Mouse (Mus musculus) spleen, adult 18-20 months (tissue): Measurements from ENCODE around the gene Tmem184a.
A peak's percentile ranks its signal among the peaks of the same experiment; 100 is the strongest.

Experiments
- DNase-seq, 2 experiments: peaks; one replicate each; pipeline ENCODE4 v3.0.0; 2022; ENCODE audit warnings: mixed read lengths in 2 of 2

Tmem184a gene

DNA sequence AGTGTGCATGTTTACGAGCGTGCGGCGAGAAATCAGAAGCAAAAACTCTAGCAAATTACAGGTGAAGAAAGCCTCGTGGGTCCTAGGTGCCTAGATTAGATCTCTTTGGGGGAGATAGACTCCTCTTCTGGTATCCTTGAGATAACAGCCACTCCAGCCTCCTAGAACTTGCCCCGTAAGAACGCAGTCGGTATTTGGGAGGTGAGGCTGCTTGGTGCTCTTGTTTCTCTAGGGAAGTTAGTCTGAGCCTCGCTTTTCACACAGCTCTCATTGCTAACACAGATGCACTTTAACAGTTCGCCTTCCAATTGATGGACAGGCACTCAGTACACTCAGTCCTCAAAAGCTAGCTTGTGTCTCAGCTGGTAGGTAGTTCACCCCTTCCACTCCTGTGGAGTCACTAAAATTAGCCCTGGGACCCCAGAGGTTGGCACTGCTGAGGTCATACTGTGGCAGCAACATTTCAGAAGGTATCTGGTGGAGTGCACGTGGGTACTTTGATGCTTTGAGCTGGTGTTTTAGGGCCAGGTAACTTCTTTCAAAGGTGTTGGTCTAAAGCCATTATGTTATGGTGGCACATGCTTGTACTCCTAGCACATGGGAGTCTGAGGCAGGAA, 27.4 kb downstream of the Tmem184a start:
- DNase-seq: no peak

- DNase-seq: peak; percentile 98 to 100
These were observed 28.2 kb downstream of the Tmem184a start, which contains the start of gene Mafk for GRCm38 (mm10) chr5:139791227-139792158. Mafk (plus strand) TSS chr5:139791513.

GRCm38 (mm10) chr5:139789466-139789865, 30.3 kb downstream of the Tmem184a start:
- no peak for DNase-seq

- DNase-seq: peak in 1 of 2 experiments; percentile 35
These were observed 38.3 kb downstream of the Tmem184a start for GRCm38 (mm10) chr5:139781406-139781805.

DNA sequence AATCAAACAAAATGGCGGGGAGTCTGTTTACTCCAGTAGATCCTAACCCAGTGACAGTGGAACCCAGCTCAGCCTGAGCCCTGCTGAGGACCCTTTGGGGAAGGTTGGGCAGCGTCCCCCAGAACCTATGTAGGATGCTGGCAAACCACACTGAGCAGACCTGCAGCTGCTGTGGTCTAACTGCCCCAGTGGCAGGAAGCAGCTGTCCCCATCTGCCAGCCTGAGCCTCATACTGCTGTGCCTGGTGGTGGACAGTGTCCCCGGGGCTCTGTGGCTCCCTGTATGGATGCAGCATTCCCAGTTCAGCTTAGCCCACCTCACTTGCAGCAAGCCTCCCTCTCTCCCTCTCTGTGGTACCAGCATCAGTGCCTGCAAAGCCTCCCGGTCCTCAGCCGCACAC, 42.8 kb downstream of the Tmem184a start:
- no peak for DNase-seq

DNA sequence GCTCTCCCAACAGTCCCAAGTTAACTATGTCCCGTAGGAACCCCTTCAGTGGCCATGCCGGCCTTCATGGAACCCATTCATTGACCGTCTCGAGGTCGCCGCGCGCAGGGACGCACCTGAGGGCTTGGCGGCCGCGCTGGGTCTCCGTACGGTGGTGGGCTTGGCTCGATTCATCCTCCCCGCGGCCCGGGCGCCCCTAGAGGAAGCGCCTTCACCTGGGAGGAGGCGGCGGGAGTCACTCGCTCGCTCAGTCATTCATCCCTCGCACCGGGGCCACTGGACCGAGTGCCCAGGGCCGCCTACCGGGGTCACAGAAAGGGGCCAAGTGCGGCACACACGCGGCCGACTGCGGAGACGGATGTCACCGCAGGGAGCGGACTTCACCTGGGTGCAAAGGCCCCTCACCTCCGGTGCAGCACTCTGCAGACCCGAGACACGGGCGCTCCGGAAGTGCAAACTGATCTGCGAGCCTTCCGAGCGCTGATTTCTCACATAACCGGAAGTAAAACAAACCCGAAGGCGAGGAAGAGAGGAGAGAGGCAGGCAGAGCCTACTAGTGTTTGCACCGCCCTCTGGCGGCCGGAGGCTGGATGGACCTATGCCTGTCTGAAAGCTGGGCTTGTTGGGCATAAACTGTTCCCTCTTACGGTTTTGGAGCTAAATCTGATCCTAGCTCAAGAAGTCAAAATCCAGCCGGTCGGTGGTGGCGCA, 44.3 kb downstream of the Tmem184a start, which contains the start of gene Ints1:
TSS of gene Ints1 (minus strand) at position 459 of the 711 bp plus-strand sequence.
- peak; percentile 87 to 95 for DNase-seq

GRCm38 (mm10) chr5:139768216-139768615, 51.5 kb downstream of the Tmem184a start:
- DNase-seq: no peak

- peak in 1 of 2 experiments; percentile 32 for DNase-seq
These were observed 55.4 kb downstream of the Tmem184a start for GRCm38 (mm10) chr5:139764296-139764695.

DNA sequence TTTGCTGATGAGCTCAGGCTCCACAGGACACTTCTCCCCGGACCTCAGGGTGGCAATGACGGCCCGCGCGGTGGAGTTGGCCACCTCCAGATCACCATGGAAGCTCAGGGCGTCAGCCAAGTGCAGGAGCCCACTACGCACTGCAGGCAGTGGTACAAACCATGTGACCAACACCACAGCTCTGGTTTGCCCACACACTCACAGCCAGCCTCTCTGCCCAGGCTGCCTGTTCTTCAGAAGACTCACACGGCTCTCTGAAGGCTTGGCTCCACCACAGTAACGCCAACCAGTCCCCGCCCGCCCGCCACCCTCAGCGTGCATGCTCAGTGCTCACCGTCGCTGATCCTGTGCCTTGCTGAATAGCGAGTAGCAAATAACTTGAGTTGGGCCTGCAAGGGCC, 61.6 kb downstream of the Tmem184a start:
- no peak for DNase-seq

GRCm38 (mm10) chr5:139756586-139756985, 63.1 kb downstream of the Tmem184a start:
- DNase-seq: no peak

DNA sequence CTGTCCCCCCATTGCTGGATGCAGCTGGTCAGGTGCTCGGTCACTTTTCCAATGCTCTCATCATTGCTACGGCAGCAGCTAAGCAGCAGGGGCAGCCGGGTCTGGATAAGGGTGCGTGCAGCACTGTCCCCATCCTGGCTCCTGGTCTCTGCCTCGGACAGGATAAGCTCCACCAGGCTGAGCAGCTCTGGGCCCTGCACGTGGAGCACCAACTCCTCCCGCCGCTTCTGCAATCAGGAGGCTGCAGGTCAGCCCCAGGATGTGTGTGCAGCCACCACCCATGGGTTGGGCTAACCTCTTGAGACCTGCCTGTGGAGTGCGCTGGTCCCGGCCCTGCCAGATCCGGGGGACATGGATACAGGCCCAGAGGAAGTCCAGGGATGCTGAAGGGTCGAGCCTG, 63.6 kb downstream of the Tmem184a start:
- no peak for DNase-seq

DNA sequence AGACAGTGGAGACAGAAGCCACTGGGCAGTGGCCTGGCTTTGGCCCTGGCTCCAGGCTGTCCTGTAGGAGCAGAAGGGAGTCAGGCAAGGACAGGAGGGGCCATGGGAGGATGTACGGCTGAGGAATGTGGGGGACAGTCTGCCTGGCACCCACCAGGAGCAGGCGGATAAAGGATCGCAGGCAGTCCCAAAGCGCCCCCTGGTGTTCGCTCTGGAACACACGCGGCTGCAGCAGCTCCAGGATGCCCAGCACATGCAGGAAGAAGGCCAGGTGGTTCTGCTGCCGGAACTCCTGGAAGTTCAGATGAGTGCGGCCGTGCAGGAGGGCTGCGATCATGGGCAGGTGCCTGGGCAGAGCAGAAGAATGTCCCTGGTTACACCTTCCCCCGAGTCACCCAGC, 65.0 kb downstream of the Tmem184a start:
- peak in 1 of 2 experiments; percentile 53 for DNase-seq
